Mouse (Mus musculus): ENCODE results near the gene Hs3st4.

DNA sequence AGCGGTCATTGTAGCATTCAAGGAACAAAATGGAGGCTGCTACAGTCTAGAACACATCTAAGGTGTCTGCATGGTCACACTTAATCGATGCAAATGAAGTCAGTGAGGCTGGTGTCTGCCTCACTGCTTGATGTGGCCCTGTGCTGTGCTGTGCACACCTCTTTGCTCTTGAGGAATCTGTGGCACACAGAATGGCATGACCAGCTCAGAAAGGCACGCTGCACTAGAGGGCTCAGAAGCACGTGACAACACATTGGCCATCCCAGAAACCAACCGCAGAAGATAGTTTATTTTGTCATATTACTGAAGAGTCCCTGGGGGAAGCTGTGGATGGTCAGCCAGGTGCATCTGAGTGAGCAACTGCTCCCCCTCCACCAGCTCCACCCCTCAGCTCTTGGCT lies 44.2 kb downstream of the Hs3st4 start:
- TF ChIP-seq CTCF (IDR thresholded peaks at IDR 0.05): no peak
- TF ChIP-seq EP300 (IDR thresholded peaks at IDR 0.05): no peak

Measured in lung, postnatal 0 days (tissue).